Mouse (Mus musculus): ENCODE data around the gene Jak3. TPM values are rescaled to one million over a fixed set of nuclear protein-coding genes. Genes with fewer than 3 reads are reported as not detected.

Gene Jak3
- polyA plus RNA-seq, 1 experiment from 2014 or later = 5.4 TPM

GRCm38 (mm10) chr8:71659751-71660150 is 16.3 kb upstream of the Jak3 start:
- ATAC-seq (ENCODE audit: low FRiP score) (no peak), DNase-seq (ENCODE audit: low spot score) (no peak)
- Histone ChIP-seq H3K36me3 (replicated peaks; ENCODE audit: control insufficient read depth, insufficient read depth) (peaks cover 66% of the 10 kb centered on the region), H3K9ac (no peak overlapping the region), H3K27me3 (ENCODE audit: control insufficient read depth, insufficient read depth, low read length) (peaks cover 46% of the 10 kb centered on the region), H3K4me2 (replicated peaks) (no peak overlapping the region), H3K4me3 (replicated peaks; ENCODE audit: low read length) (no peak overlapping the region), H3K9me3 (ENCODE audit: control insufficient read depth, low read length) (no peaks in the 10 kb centered on the region), H3K27ac (no peak overlapping the region), H3K4me1 (replicated peaks; ENCODE audit: control insufficient read depth, insufficient read depth, low read length) (no peaks in the 10 kb centered on the region)
- 75% methylated on average over 1 of the region's 1 CpGs for WGBS

GRCm38 (mm10) chr8:71660325-71661120 is 15.6 kb upstream of the Jak3 start:
- Histone ChIP-seq H3K9ac (no peak overlapping the region), H3K4me1 (replicated peaks; ENCODE audit: control insufficient read depth, insufficient read depth, low read length) (no peaks in the 10 kb centered on the region), H3K27me3 (ENCODE audit: control insufficient read depth, insufficient read depth, low read length) (peaks cover 38% of the 10 kb centered on the region), H3K27ac (no peak overlapping the region), H3K4me2 (replicated peaks) (no peak overlapping the region), H3K9me3 (ENCODE audit: control insufficient read depth, low read length) (no peaks in the 10 kb centered on the region), H3K4me3 (replicated peaks; ENCODE audit: low read length) (no peak overlapping the region), H3K36me3 (replicated peaks; ENCODE audit: control insufficient read depth, insufficient read depth) (peaks cover 58% of the 10 kb centered on the region)
- WGBS = 9% methylated on average over 36 of the region's 36 CpGs
- peak; percentile 97 for DNase-seq (ENCODE audit: low spot score)
- ATAC-seq (ENCODE audit: low FRiP score) = peak; percentile 54; the same call in 1 of the 2 replicates

GRCm38 (mm10) chr8:71665331-71666130 is 10.6 kb upstream of the Jak3 start:
- no peak overlapping the region for H3K4me3 ChIP-seq (replicated peaks; ENCODE audit: low read length)
- ATAC-seq (ENCODE audit: low FRiP score) (peak; percentile 29; the same call in 1 of the 2 replicates), DNase-seq (ENCODE audit: low spot score) (no peak)
- H3K27me3 ChIP-seq (ENCODE audit: control insufficient read depth, insufficient read depth, low read length) = peaks cover 1% of the 10 kb centered on the region
- H3K27ac ChIP-seq = no peak overlapping the region
- 5% methylated on average over 22 of the region's 22 CpGs for WGBS
- H3K9ac ChIP-seq = no peak overlapping the region
- no peaks in the 10 kb centered on the region for H3K9me3 ChIP-seq (ENCODE audit: control insufficient read depth, low read length)
- peaks cover 36% of the 10 kb centered on the region for H3K4me1 ChIP-seq (replicated peaks; ENCODE audit: control insufficient read depth, insufficient read depth, low read length)
- peaks cover 25% of the 10 kb centered on the region for H3K36me3 ChIP-seq (replicated peaks; ENCODE audit: control insufficient read depth, insufficient read depth)
- peak overlapping the region; percentile 16; the same call in 1 of the 2 replicates for H3K4me2 ChIP-seq (replicated peaks)

- peak overlapping the region; percentile 81 for H3K27ac ChIP-seq
- no peaks in the 10 kb centered on the region for H3K27me3 ChIP-seq (ENCODE audit: control insufficient read depth, insufficient read depth, low read length)
- peaks cover 23% of the 10 kb centered on the region for H3K36me3 ChIP-seq (replicated peaks; ENCODE audit: control insufficient read depth, insufficient read depth)
- 13% methylated on average over 1 of the region's 1 CpGs for WGBS
- H3K4me2 ChIP-seq (replicated peaks) = peak overlapping the region; percentile 33
- H3K4me1 ChIP-seq (replicated peaks; ENCODE audit: control insufficient read depth, insufficient read depth, low read length) = peaks cover 38% of the 10 kb centered on the region
- H3K9ac ChIP-seq = peak overlapping the region; percentile 53
- DNase-seq (ENCODE audit: low spot score) (no peak), ATAC-seq (ENCODE audit: low FRiP score) (no peak)
- H3K9me3 ChIP-seq (ENCODE audit: control insufficient read depth, low read length) = no peaks in the 10 kb centered on the region
- no peak overlapping the region for H3K4me3 ChIP-seq (replicated peaks; ENCODE audit: low read length)
Observed at GRCm38 (mm10) chr8:71666855-71667254, 9.2 kb upstream of the Jak3 start.

GRCm38 (mm10) chr8:71667256-71667655 is 8.8 kb upstream of the Jak3 start:
- peaks cover 42% of the 10 kb centered on the region for H3K4me1 ChIP-seq (replicated peaks; ENCODE audit: control insufficient read depth, insufficient read depth, low read length)
- no peaks in the 10 kb centered on the region for H3K27me3 ChIP-seq (ENCODE audit: control insufficient read depth, insufficient read depth, low read length)
- peak; percentile 64 for DNase-seq (ENCODE audit: low spot score)
- peak overlapping the region; percentile 33 for H3K4me2 ChIP-seq (replicated peaks)
- peak overlapping the region; percentile 53 for H3K9ac ChIP-seq
- 32% methylated on average over 5 of the region's 5 CpGs for WGBS
- H3K4me3 ChIP-seq (replicated peaks; ENCODE audit: low read length) = no peak overlapping the region
- no peaks in the 10 kb centered on the region for H3K9me3 ChIP-seq (ENCODE audit: control insufficient read depth, low read length)
- peak overlapping the region; percentile 81 for H3K27ac ChIP-seq
- H3K36me3 ChIP-seq (replicated peaks; ENCODE audit: control insufficient read depth, insufficient read depth) = peaks cover 19% of the 10 kb centered on the region
- ATAC-seq (ENCODE audit: low FRiP score) = no peak

DNA sequence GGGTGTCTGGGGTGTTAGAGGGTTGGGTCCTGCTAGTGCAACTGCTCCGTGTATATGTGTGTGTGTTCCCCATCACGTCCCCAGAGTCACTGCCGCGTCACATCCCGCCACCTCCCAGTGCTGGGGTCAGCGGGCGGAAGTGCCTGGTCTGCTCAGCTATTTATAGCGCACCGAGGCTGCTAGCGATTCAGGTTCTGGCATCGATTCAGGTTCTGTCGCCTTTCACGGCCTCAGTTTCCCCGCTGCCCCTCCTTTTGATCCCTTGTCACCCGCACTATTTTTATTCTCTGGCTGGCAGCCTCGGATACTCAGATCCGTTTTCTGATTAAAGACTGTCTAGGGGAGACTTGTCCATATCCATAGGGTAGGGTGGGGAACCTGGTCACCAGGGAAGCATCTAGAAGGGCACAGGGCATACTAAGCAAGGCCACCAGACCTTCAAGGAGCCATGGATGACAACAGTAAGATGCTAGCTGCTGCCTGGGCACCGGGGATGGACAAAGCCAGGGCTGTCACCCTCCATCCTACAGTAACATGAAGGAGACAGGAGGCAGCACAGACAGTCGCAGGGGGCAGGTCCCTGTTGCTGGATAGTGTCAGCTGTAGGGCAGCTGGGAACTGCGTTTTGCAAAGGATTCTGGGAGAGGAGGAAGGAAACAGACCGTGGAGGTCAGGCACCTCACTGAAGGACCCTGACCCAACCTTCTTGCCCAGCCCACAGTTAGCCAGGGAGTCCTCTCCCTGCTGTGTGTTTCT is 7.7 kb upstream of the Jak3 start:
- H3K4me1 ChIP-seq (replicated peaks; ENCODE audit: control insufficient read depth, insufficient read depth, low read length) = peaks cover 42% of the 10 kb centered on the region

DNA sequence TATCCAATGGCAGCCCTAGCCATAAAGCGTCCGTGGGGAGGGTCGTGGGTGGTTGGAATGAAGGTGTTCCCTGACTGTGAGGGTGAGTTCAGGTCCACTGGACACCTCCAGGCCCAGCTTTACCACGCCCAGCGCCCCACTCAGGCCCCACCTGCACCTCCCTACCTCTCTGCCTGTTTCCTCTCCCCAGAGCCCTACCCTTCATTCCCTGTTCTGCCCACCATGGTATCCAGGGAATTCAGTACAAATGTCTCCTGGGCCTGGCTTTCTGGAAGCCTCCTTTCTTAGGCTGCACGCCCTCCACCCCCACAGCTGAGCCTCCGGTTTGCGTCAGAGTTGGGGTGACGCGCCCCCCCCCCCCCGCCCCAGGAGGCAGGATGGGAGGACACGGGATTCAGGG is 5.9 kb upstream of the Jak3 start:
- no peak for DNase-seq (ENCODE audit: low spot score)
- WGBS = 15% methylated on average over 8 of the region's 12 CpGs
- H3K27ac ChIP-seq = peak overlapping the region; percentile 81
- H3K9ac ChIP-seq = peak overlapping the region; percentile 71
- H3K4me1 ChIP-seq (replicated peaks; ENCODE audit: control insufficient read depth, insufficient read depth, low read length) = peaks cover 42% of the 10 kb centered on the region
- H3K36me3 ChIP-seq (replicated peaks; ENCODE audit: control insufficient read depth, insufficient read depth) = no peaks in the 10 kb centered on the region
- H3K4me3 ChIP-seq (replicated peaks; ENCODE audit: low read length) = peak overlapping the region; percentile 68
- ATAC-seq (ENCODE audit: low FRiP score) = peak; percentile 7
- H3K9me3 ChIP-seq (ENCODE audit: control insufficient read depth, low read length) = no peaks in the 10 kb centered on the region
- peak overlapping the region; percentile 73 for H3K4me2 ChIP-seq (replicated peaks)
- H3K27me3 ChIP-seq (ENCODE audit: control insufficient read depth, insufficient read depth, low read length) = peaks cover 2% of the 10 kb centered on the region; the same call in 1 of the 2 replicates

More for the DNA sequence above, 7.7 kb upstream of the Jak3 start:
- WGBS = 4% methylated on average over 21 of the region's 21 CpGs
- peak; percentile 41 for DNase-seq (ENCODE audit: low spot score)
- peaks cover 8% of the 10 kb centered on the region for H3K36me3 ChIP-seq (replicated peaks; ENCODE audit: control insufficient read depth, insufficient read depth)
- ATAC-seq (ENCODE audit: low FRiP score) = no peak
- peak overlapping the region; percentile 81; the same call in 1 of the 2 replicates for H3K27ac ChIP-seq
- peak overlapping the region; percentile 37 for H3K4me2 ChIP-seq (replicated peaks)
- H3K9ac ChIP-seq = peak overlapping the region; percentile 53
- H3K27me3 ChIP-seq (ENCODE audit: control insufficient read depth, insufficient read depth, low read length) = no peaks in the 10 kb centered on the region
- H3K9me3 ChIP-seq (ENCODE audit: control insufficient read depth, low read length) = no peaks in the 10 kb centered on the region
- no peak overlapping the region for H3K4me3 ChIP-seq (replicated peaks; ENCODE audit: low read length)

- H3K4me2 ChIP-seq (replicated peaks) = peak overlapping the region; percentile 73
- peak overlapping the region; percentile 87 for H3K27ac ChIP-seq
- peak; percentile 80 for DNase-seq (ENCODE audit: low spot score)
- ATAC-seq (ENCODE audit: low FRiP score) = peak; percentile 71
- H3K27me3 ChIP-seq (ENCODE audit: control insufficient read depth, insufficient read depth, low read length) = peaks cover 4% of the 10 kb centered on the region; the same call in 1 of the 2 replicates
- peak overlapping the region; percentile 68 for H3K4me3 ChIP-seq (replicated peaks; ENCODE audit: low read length)
- no peaks in the 10 kb centered on the region for H3K9me3 ChIP-seq (ENCODE audit: control insufficient read depth, low read length)
- WGBS = under 1% methylated on average over 59 of the region's 64 CpGs
- peak overlapping the region; percentile 71 for H3K9ac ChIP-seq
- H3K36me3 ChIP-seq (replicated peaks; ENCODE audit: control insufficient read depth, insufficient read depth) = no peaks in the 10 kb centered on the region
- H3K4me1 ChIP-seq (replicated peaks; ENCODE audit: control insufficient read depth, insufficient read depth, low read length) = peaks cover 42% of the 10 kb centered on the region
Observed at GRCm38 (mm10) chr8:71670621-71671548, 5.2 kb upstream of the Jak3 start.

Measured in hindbrain, embryonic 14.5 days (tissue).